Mouse (Mus musculus) brain, embryonic 14.5 days (tissue): ENCODE measurements around the gene Krtap1-4.

Source experiments
- CTCF ChIP-seq: fragments of 200-500 bp; IDR thresholded peaks from 2 replicates; pipeline ENCODE4 v1.5.1; 2012; ENCODE audit warnings: inconsistent platforms, mild to moderate bottlenecking, moderate library complexity, borderline replicate concordance; ENCODE audit not compliant: insufficient read depth, insufficient read length; ENCODE audit errors: extremely low read depth
- POLR2A ChIP-seq: fragments of 200-500 bp; IDR thresholded peaks from 2 replicates; pipeline ENCODE4 v1.6.1; 2012; ENCODE audit warnings: mild to moderate bottlenecking, inconsistent platforms, borderline replicate concordance; ENCODE audit not compliant: poor library complexity, insufficient read depth, insufficient read length, severe bottlenecking; ENCODE audit errors: extremely low read depth

- TF ChIP-seq CTCF (no peak), POLR2A (no peak)
These were observed 25.7 kb upstream of the Krtap1-4 start for GRCm38 (mm10) chr11:99609126-99609525.
